Mouse (Mus musculus): ENCODE data around the gene Bcr. TPM values are rescaled to one million over a fixed set of nuclear protein-coding genes. Genes with fewer than 3 reads are reported as not detected.

The Bcr gene
- polyA plus RNA-seq, 1 experiment from 2014 or later: 15.7 TPM

DNA sequence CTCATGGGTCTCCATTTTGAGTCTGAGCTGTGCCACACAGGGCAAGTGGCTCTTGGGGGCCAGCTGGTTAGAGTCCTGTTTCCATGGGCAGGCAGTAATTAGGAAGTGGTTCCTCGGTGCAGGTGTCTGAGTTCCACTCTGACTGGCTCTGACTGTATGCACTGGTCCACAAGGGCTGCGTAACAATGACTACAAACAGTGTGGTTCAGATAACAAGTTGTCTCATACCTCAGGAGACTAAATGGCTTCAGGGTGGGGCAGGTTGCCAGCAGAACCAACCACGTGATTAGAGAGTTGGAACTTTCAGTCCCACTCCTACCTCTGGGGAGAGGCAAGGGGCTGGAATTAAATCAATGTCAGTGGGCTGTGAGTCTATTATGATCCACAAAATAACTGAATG is 59.0 kb downstream of the Bcr start:
- WGBS: 67% methylated on average over 3 of the region's 3 CpGs
- Histone ChIP-seq H3K9me3 (no peaks in the 10 kb centered on the region), H3K27ac (replicated peaks) (no peak overlapping the region), H3K4me3 (no peak overlapping the region), H3K4me1 (peaks cover 18% of the 10 kb centered on the region), H3K36me3 (no peaks in the 10 kb centered on the region), H3K9ac (replicated peaks) (no peak overlapping the region), H3K27me3 (no peaks in the 10 kb centered on the region), H3K4me2 (replicated peaks) (no peak overlapping the region)
- no peak for ATAC-seq (replicated peaks)

DNA sequence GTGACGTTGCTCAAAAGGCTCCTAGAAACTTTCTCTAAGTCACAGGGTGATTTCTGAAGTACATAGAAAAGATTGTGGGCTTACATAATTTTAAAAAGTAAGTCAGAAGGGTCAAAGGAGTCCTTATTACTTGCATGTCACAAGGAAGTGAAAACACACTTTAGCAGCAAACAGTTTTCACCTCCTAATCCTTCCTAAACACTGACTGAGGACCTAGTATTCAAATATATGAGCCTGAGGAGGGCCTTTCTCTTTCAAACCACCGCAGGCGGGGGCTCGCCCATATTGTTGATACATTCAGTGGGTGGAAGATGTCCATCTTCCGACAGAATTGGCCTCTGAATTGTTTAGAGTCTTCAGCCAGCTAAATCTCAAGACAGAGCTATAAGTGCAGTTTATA is 59.8 kb downstream of the Bcr start:
- Histone ChIP-seq H3K27me3 (no peaks in the 10 kb centered on the region), H3K9ac (replicated peaks) (no peak overlapping the region), H3K4me2 (replicated peaks) (no peak overlapping the region), H3K9me3 (no peaks in the 10 kb centered on the region), H3K4me1 (peaks cover 18% of the 10 kb centered on the region), H3K36me3 (peaks cover 4% of the 10 kb centered on the region; the same call in 1 of the 2 replicates), H3K27ac (replicated peaks) (no peak overlapping the region), H3K4me3 (no peak overlapping the region)
- ATAC-seq (replicated peaks): no peak
- 78% methylated on average over 5 of the region's 5 CpGs for WGBS

DNA sequence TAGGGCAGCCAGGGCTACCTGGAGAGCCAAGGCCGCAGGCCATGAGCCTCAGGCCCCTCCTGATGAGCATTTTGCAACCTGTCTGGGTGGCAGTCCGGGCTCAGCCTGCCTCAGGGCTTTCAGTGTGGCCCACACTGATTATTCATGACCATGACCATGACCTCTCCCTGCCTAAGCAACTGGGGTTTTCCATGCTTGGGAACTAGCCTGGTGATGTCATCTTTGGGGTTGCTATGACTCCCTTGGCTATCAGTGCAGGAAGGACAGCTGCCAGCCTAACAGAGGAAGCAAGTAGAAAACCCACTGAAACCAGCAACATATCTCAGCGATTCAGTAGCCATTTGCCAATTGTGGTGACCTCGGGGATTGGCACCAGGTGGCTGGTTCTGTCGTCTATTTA is 60.6 kb downstream of the Bcr start:
- Histone ChIP-seq H3K4me1 (peaks cover 22% of the 10 kb centered on the region), H3K4me3 (no peak overlapping the region), H3K36me3 (peaks cover 11% of the 10 kb centered on the region), H3K9ac (replicated peaks) (no peak overlapping the region), H3K4me2 (replicated peaks) (no peak overlapping the region), H3K9me3 (no peaks in the 10 kb centered on the region), H3K27me3 (no peaks in the 10 kb centered on the region), H3K27ac (replicated peaks) (no peak overlapping the region)
- ATAC-seq (replicated peaks): peak; percentile 53
- WGBS: 42% methylated on average over 5 of the region's 5 CpGs

DNA sequence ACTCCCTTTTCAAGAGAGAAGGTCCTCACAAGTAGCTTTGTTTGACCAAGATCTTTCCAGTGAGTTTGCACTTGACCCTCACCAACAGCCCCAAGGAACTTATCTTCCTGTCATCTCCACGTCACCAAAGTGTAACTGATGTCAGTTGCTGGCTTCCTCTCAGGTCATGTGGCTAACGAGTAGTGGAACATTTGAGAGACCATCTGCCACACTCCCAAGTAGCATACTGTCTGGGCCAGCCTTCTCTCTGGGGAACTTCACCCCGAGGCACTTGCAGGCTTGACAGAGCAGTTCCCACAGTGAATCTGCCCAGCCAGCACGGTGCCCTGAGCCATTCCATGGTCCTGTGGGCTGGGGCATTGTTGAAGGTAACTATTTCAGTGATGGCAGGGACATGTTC is 65.2 kb downstream of the Bcr start:
- Histone ChIP-seq H3K9ac (replicated peaks) (no peak overlapping the region), H3K36me3 (peaks cover 19% of the 10 kb centered on the region), H3K9me3 (no peaks in the 10 kb centered on the region), H3K4me2 (replicated peaks) (no peak overlapping the region), H3K27ac (replicated peaks) (no peak overlapping the region), H3K27me3 (no peaks in the 10 kb centered on the region), H3K4me1 (peaks cover 15% of the 10 kb centered on the region), H3K4me3 (no peak overlapping the region)
- WGBS: 68% methylated on average over 4 of the region's 4 CpGs
- ATAC-seq (replicated peaks): no peak

DNA sequence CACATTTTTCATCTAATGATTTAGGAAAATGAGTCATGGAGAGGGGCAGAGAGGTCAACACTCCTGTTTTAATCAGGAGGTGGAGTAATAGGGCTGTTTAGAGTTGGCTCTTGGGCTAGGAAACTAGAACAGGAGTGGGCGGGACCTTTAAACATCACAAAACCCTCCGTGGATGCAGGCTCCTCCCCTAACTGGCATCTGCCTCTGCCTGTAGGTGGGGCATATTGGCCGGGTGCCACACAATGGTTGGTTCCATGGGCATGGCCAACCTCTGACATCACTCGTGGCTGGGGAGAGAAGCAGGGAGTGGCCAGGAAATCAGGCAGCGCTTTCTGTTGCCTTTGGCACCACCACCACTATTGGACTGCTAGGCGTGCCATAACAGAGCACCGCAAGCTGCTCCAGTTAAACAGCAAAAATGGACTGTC is 68.9 kb downstream of the Bcr start:
- Histone ChIP-seq H3K9me3 (no peaks in the 10 kb centered on the region), H3K4me2 (replicated peaks) (no peak overlapping the region), H3K36me3 (peaks cover 29% of the 10 kb centered on the region), H3K4me3 (no peak overlapping the region), H3K4me1 (0 out of 2 replicates have a peak, but pooled peaks cover 4% of the 10 kb centered on the region), H3K27ac (replicated peaks) (no peak overlapping the region), H3K9ac (replicated peaks) (no peak overlapping the region), H3K27me3 (no peaks in the 10 kb centered on the region)
- peak; percentile 20; the same call in 1 of the 2 replicates for ATAC-seq (replicated peaks)
- WGBS: 75% methylated on average over 7 of the region's 7 CpGs

DNA sequence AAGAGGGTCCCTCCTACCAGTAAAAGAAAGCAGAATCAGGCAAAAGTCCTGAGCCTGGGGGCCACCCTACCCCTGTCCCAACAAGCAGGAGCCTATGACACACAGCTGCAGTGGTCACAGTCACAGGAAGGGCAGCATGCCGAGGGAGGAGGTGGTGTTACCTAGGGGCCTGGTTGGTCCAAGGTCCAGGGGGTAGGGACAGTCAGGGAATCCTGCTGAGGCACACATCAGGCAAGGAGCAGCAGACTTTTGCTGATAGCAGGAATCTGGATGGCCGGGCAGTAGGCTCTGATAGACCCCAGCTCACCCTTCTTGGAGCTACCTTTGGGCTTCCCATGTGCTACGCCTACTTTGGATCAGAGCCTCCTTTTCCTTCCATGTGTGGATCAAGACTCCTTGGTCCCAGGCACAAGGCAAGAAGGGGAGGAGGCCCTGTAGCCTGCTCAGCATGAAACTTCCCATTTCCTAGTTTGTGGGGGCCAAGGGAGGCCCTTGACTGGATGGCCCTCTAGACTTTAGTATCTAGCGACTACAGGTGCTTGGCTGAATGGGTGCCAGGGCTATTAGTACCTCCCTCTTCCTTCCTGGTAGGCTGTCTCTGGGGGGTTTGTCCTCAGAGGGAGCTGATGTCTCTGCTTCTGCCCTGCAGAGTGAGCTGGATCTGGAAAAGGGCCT is 70.1 kb downstream of the Bcr start:
- WGBS: 98% methylated on average over 4 of the region's 4 CpGs
- ATAC-seq (replicated peaks): no peak
- H3K27ac ChIP-seq (replicated peaks): no peak overlapping the region
- no peak overlapping the region for H3K4me2 ChIP-seq (replicated peaks)
- H3K9ac ChIP-seq (replicated peaks): no peak overlapping the region
- no peaks in the 10 kb centered on the region for H3K27me3 ChIP-seq
- peaks cover 25% of the 10 kb centered on the region for H3K36me3 ChIP-seq
- H3K4me1 ChIP-seq: peaks cover 10% of the 10 kb centered on the region; the same call in 1 of the 2 replicates
- H3K9me3 ChIP-seq: no peaks in the 10 kb centered on the region
- no peak overlapping the region for H3K4me3 ChIP-seq

DNA sequence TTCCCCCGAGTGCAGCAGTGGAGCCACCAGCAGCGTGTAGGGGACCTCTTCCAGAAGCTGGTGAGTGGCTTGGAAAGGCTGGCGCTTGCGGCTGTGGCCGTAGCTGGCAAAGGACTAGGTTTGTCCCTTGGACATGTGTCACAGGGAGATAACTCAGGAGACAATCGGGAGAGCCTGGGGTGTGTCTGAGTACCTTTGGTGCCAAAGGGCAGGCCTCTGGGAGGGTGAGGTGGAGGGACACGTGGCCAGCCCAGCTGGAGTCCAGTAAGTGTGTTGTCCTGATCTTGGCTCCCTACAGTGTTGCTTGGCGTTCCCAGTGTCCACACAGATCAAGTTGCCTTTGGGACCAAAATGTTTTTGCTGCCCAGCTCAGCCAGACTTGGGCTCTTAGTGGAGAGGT is 71.2 kb downstream of the Bcr start:
- Histone ChIP-seq H3K27me3 (no peaks in the 10 kb centered on the region), H3K36me3 (peaks cover 31% of the 10 kb centered on the region), H3K27ac (replicated peaks) (no peak overlapping the region), H3K4me3 (no peak overlapping the region), H3K9me3 (no peaks in the 10 kb centered on the region), H3K4me1 (peaks cover 12% of the 10 kb centered on the region; the same call in 1 of the 2 replicates), H3K4me2 (replicated peaks) (no peak overlapping the region), H3K9ac (replicated peaks) (no peak overlapping the region)
- 79% methylated on average over 8 of the region's 8 CpGs for WGBS
- no peak for ATAC-seq (replicated peaks)

DNA sequence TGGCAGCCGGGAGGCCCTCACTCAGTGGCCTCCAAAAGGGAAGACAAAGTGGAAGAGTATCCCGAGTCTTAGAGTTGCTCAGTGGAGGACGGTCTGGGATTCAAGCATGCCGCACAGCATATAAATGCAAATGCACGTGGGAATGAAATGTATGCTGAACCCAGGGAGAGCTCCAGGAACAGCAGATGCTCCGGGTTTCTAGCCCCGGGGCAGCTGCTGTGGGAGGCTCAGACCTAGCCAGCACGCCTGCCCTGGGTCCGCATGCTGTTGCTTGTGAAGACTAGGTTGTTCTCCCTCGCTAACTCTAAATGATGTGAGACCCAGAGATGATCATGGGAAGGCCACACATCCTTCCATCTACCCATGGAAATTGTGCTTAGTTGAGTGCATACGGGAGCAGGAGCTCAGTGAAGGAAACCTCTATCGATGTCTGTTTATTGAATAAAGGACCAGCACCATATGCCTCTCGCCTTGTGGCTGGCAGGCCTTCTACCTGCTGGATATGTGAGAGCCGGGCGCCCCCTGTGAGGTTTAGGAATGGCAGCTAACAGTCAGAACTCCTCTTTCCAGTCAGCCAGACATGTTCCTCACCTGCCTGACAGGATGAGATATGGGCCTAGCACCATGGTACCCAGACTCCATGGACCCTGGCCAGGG is 74.6 kb downstream of the Bcr start:
- Histone ChIP-seq H3K36me3 (peaks cover 36% of the 10 kb centered on the region), H3K4me2 (replicated peaks) (no peak overlapping the region), H3K9ac (replicated peaks) (no peak overlapping the region), H3K4me1 (peaks cover 19% of the 10 kb centered on the region), H3K27me3 (no peaks in the 10 kb centered on the region), H3K9me3 (no peaks in the 10 kb centered on the region), H3K27ac (replicated peaks) (peak overlapping the region; percentile 34), H3K4me3 (no peak overlapping the region)
- peak; percentile 44 for ATAC-seq (replicated peaks)
- WGBS: 66% methylated on average over 15 of the region's 15 CpGs

DNA sequence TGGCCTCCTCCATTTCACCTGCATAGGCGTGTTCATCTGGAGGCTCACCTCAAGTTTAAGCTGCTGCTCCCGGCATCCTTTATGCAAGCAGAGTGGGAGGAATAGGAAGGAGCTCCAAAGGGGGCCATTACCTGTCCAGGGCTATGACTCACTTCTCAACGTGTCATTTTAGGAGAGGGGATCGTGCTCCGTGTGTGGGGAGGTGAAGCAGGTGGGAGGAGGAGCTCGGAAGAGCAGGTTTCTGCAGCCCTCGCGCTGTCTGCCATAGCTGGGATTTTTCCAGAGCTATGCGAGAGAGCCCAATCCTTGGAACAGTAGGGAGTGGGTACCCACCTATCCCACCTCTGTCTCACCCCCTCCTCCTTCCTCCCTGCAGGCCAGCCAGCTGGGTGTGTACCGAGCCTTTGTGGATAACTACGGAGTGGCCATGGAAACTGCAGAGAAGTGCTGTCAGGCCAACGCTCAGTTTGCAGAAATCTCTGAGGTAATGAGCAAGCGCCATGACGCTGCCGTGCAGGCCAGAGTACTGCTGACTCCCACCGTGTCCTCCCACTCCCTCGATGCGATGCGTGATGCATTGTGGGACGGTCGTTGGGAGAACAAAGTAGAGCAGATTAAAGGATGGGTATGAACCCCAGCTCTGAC is 75.2 kb downstream of the Bcr start:
- peak overlapping the region; percentile 34; the same call in 1 of the 2 replicates for H3K27ac ChIP-seq (replicated peaks)
- peaks cover 40% of the 10 kb centered on the region for H3K36me3 ChIP-seq
- no peak overlapping the region for H3K4me3 ChIP-seq
- no peak overlapping the region for H3K4me2 ChIP-seq (replicated peaks)
- ATAC-seq (replicated peaks): peak; percentile 32
- H3K9me3 ChIP-seq: no peaks in the 10 kb centered on the region
- H3K27me3 ChIP-seq: no peaks in the 10 kb centered on the region
- H3K9ac ChIP-seq (replicated peaks): no peak overlapping the region
- H3K4me1 ChIP-seq: peaks cover 19% of the 10 kb centered on the region
- 85% methylated on average over 21 of the region's 21 CpGs for WGBS

DNA sequence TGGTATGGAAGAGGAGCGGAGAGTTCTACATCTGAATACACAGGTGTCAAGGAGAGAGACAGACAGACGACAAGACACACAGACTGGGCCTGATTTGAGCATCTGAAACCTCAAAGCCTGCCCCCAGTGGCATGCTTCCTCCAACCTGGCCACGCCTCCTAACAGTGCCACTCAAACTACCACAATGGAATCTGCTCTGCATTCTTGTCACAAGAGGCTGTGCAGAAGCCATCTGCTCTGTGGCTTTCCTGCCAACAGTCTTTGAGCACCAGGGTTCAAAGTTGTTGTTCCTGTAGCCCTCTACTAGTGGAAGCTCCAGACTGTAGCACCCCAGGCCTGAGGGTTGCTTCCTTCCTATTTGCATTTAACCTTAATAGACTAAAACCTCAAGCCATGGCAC is 76.8 kb downstream of the Bcr start:
- no peaks in the 10 kb centered on the region for H3K9me3 ChIP-seq
- peaks cover 19% of the 10 kb centered on the region for H3K4me1 ChIP-seq
- no peak overlapping the region for H3K4me3 ChIP-seq
- peaks cover 45% of the 10 kb centered on the region for H3K36me3 ChIP-seq
- no peak overlapping the region for H3K9ac ChIP-seq (replicated peaks)
- peak; percentile 57 for ATAC-seq (replicated peaks)
- H3K27ac ChIP-seq (replicated peaks): peak overlapping the region; percentile 33; the same call in 1 of the 2 replicates
- 77% methylated on average over 3 of the region's 3 CpGs for WGBS
- H3K27me3 ChIP-seq: no peaks in the 10 kb centered on the region
- no peak overlapping the region for H3K4me2 ChIP-seq (replicated peaks)

DNA sequence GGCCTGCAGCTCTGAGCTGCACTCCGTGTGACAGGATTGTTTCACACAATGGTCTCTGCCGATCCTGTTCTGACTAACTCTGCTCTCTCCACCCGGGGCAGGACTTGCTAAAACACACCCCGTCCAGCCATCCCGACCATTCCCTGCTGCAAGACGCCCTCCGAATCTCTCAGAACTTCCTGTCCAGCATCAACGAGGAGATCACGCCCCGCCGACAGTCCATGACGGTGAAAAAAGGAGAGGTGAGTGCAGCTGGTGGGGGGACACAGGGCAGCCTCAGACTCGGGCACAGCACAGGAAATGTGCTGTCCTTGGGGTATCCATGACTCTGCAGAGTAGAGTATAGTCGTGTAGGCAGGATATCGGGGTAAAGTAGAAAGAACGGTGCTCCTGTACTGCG is 84.8 kb downstream of the Bcr start:
- H3K9me3 ChIP-seq: no peaks in the 10 kb centered on the region
- H3K9ac ChIP-seq (replicated peaks): no peak overlapping the region
- H3K27me3 ChIP-seq: no peaks in the 10 kb centered on the region
- no peak for ATAC-seq (replicated peaks)
- no peak overlapping the region for H3K4me2 ChIP-seq (replicated peaks)
- H3K27ac ChIP-seq (replicated peaks): no peak overlapping the region
- H3K36me3 ChIP-seq: peaks cover 62% of the 10 kb centered on the region
- no peak overlapping the region for H3K4me3 ChIP-seq
- 0 out of 2 replicates have a peak, but pooled peaks cover 4% of the 10 kb centered on the region for H3K4me1 ChIP-seq
- WGBS: 89% methylated on average over 17 of the region's 17 CpGs

DNA sequence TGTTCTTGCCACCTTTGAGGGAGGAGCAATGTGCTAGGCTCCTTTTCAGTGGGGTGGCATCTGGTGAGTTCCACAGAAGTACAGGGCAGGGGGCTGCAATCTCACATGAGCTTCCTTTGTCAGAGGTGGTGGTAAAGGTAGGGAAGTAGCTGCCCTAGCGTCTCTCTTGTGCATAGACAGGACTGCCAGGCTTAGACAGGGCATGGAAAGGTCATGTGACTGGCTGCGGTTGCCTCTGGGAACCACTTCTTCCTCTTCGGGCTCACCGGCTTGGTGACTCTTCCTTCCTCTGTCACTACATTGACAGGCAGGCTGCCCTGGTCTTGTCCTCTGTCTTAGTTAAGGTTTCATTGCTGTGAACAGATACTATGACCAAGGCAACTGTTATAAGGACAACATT is 85.6 kb downstream of the Bcr start:
- Histone ChIP-seq H3K27me3 (no peaks in the 10 kb centered on the region), H3K9ac (replicated peaks) (no peak overlapping the region), H3K27ac (replicated peaks) (no peak overlapping the region), H3K4me2 (replicated peaks) (no peak overlapping the region), H3K36me3 (peaks cover 56% of the 10 kb centered on the region), H3K4me1 (0 out of 2 replicates have a peak, but pooled peaks cover 4% of the 10 kb centered on the region), H3K9me3 (no peaks in the 10 kb centered on the region), H3K4me3 (no peak overlapping the region)
- WGBS: 94% methylated on average over 4 of the region's 4 CpGs
- ATAC-seq (replicated peaks): no peak

Measured in forebrain, embryonic 15.5 days (tissue).